11 mouse cellular contexts compared by ENCODE assay signal in genomic region chr19:6415454-6415853, GRCm38 (mm10). TPM values are rescaled to one million over a fixed set of nuclear protein-coding genes. Genes with fewer than 3 reads are reported as not detected.
DNase-seq lines count a peak whose midpoint lies in the region; ATAC-seq and TF ChIP-seq lines count a peak whose summit lies in the region.
"Had no signal": no experiment of that assay in that cellular context is flagged by ENCODE, and none has a peak within 500 bp of the region (broad histone marks: within the 10 kb centered on the region; RNA-seq: fewer than 3 reads in every experiment).

No protein-coding gene starts in this region.

- no peak for TF ChIP-seq CTCF in intestine, postnatal 0 days (IDR thresholded peaks at IDR 0.05; ENCODE audit: low read depth)

- H3K36me3 ChIP-seq in hindbrain, embryonic 14.5 days (replicated peaks; ENCODE audit: control insufficient read depth, insufficient read depth) = no peaks in the 10 kb centered on the region
- no peaks in the 10 kb centered on the region; the same call in 1 of the 2 replicates for H3K36me3 ChIP-seq in intestine, postnatal 0 days (ENCODE audit: control insufficient read depth, insufficient read depth)
- H3K36me3 ChIP-seq: liver, embryonic 15.5 days had no signal

- H3K9me3 ChIP-seq in hindbrain, embryonic 14.5 days (ENCODE audit: control insufficient read depth, low read length) = no peaks in the 10 kb centered on the region
- no peaks in the 10 kb centered on the region for H3K9me3 ChIP-seq in intestine, postnatal 0 days (ENCODE audit: control insufficient read depth)
- H3K9me3 ChIP-seq: liver, embryonic 15.5 days had no signal

- H3K4me3 ChIP-seq in hindbrain, embryonic 14.5 days (replicated peaks; ENCODE audit: low read length) = no peak overlapping the region
- H3K4me3 ChIP-seq in intestine, postnatal 0 days (ENCODE audit: low read depth, low read length) = no peak overlapping the region
- H3K4me3 ChIP-seq: liver, embryonic 15.5 days had no signal

- H3K4me1 ChIP-seq in hindbrain, embryonic 14.5 days (replicated peaks; ENCODE audit: control insufficient read depth, insufficient read depth, low read length) = peaks cover 44% of the 10 kb centered on the region
- no peaks in the 10 kb centered on the region for H3K4me1 ChIP-seq in intestine, postnatal 0 days (replicated peaks; ENCODE audit: control insufficient read depth, insufficient read depth, low read length)

- peak overlapping the region; percentile 85 for H3K27ac ChIP-seq in hindbrain, embryonic 14.5 days
- H3K27ac ChIP-seq in intestine, postnatal 0 days (ENCODE audit: low read depth, low read length) = no peak overlapping the region
- H3K27ac ChIP-seq: liver, embryonic 15.5 days had no signal

- H3K4me2 ChIP-seq in hindbrain, embryonic 14.5 days (replicated peaks) = peak overlapping the region; percentile 23; the same call in 1 of the 2 replicates
- H3K4me2 ChIP-seq in intestine, postnatal 0 days (replicated peaks; ENCODE audit: low read depth) = no peak overlapping the region
- H3K4me2 ChIP-seq: liver, embryonic 15.5 days had no signal

- 30% methylated on average over 6 of the region's 6 CpGs for WGBS in hindbrain, embryonic 14.5 days
- 55% methylated on average over 6 of the region's 6 CpGs for WGBS in intestine, postnatal 0 days

- DNase-seq in thymus, postnatal 4 days = peak; percentile 5
- no peak for DNase-seq in thymus, postnatal 36 days
- no peak for DNase-seq in hindbrain, embryonic 14.5 days (ENCODE audit: low spot score)
- peak; percentile 42 for DNase-seq in lung, postnatal 14 days
- no peak for DNase-seq in testis, postnatal 10 days (ENCODE audit: low spot score)
- no peak for DNase-seq in spleen, postnatal 14 days (ENCODE audit: low spot score in 2 of 2)
- DNase-seq: adrenal gland, postnatal 10 days; cerebellum, postnatal 25 days had no signal

- 0 out of 2 replicates have a peak overlapping the region, but pooled peaks have one; percentile 19 for H3K9ac ChIP-seq in hindbrain, embryonic 14.5 days
- no peak overlapping the region for H3K9ac ChIP-seq in intestine, postnatal 0 days (ENCODE audit: low read depth, low read length)
- H3K9ac ChIP-seq: liver, embryonic 15.5 days had no signal

- ATAC-seq in hindbrain, embryonic 14.5 days (ENCODE audit: low FRiP score) = no peak
- ATAC-seq in cerebellum, adult (ENCODE audit: insufficient number of reproducible peaks, low FRiP score, low TSS enrichment) = no peak
- ATAC-seq in intestine, postnatal 0 days = no peak

- no peaks in the 10 kb centered on the region for H3K27me3 ChIP-seq in hindbrain, embryonic 14.5 days (ENCODE audit: control insufficient read depth, insufficient read depth, low read length)
- peaks cover 29% of the 10 kb centered on the region for H3K27me3 ChIP-seq in intestine, postnatal 0 days (replicated peaks; ENCODE audit: control insufficient read depth, insufficient read depth, low read length)

RNA-seq across cellular contexts. Expression of gene Nrxn2, which starts 3.1 kb away (rescaled TPM):
- 60.6 and 66.4 TPM in 2 replicates for polyA plus RNA-seq in hindbrain, embryonic 14.5 days (2014; fragmentation: Nextera tagmentation; extraction: Ambion mirVana)
- polyA plus RNA-seq in intestine, postnatal 0 days (2015; fragmentation: Nextera tagmentation; extraction: Ambion mirVana) = 1.2 and 1.4 TPM in 2 replicates

RNA-seq across cellular contexts. Expression of gene Rasgrp2, which starts 16.3 kb away (rescaled TPM):
- polyA plus RNA-seq in hindbrain, embryonic 14.5 days (2014; fragmentation: Nextera tagmentation; extraction: Ambion mirVana) = 89.2 and 111 TPM in 2 replicates
- 38.5 and 41.5 TPM in 2 replicates for polyA plus RNA-seq in intestine, postnatal 0 days (2015; fragmentation: Nextera tagmentation; extraction: Ambion mirVana)

RNA-seq across cellular contexts. Expression of gene Pygm, which starts 31.3 kb away (rescaled TPM):
- 6.2 and 6.8 TPM in 2 replicates for polyA plus RNA-seq in hindbrain, embryonic 14.5 days (2014; fragmentation: Nextera tagmentation; extraction: Ambion mirVana)
- polyA plus RNA-seq in intestine, postnatal 0 days (2015; fragmentation: Nextera tagmentation; extraction: Ambion mirVana) = 4.1 and 4.7 TPM in 2 replicates

RNA-seq across cellular contexts. Expression of gene Sf1, which starts 52.0 kb away (rescaled TPM):
- polyA plus RNA-seq in hindbrain, embryonic 14.5 days (2014; fragmentation: Nextera tagmentation; extraction: Ambion mirVana) = 103 and 112 TPM in 2 replicates
- 51.9 and 55.3 TPM in 2 replicates for polyA plus RNA-seq in intestine, postnatal 0 days (2015; fragmentation: Nextera tagmentation; extraction: Ambion mirVana)

Comparison
In these comparisons a context has a peak if more than half of its experiments do, and no peak if none do; other contexts are left out.
1. DNase-seq: peak in thymus, postnatal 4 days (single experiment) and lung, postnatal 14 days (single experiment); none in thymus, postnatal 36 days (0 of 2), hindbrain, embryonic 14.5 days (single experiment), testis, postnatal 10 days (single experiment) and spleen, postnatal 14 days (0 of 2).
2. RNA of gene Nrxn2, which starts 3.1 kb away (polyA plus RNA-seq): 60.6 to 66.4 TPM in hindbrain, embryonic 14.5 days; 1.2 to 1.4 TPM in intestine, postnatal 0 days; every median in the first group is over 10 times any median in the second.